Mouse (Mus musculus) spleen, embryonic (tissue): ENCODE measurements around the gene Rgs3.

Source experiments
- CTCF ChIA-PET: fragments of 350-600 bp; sonication (Branson Sonifier 250); formaldehyde crosslinking; loops from one replicate; lab custom pipeline; 2022; lab: Charles Lee

The Rgs3 gene

GRCm38 (mm10) chr4:62682371-62682770, 122.7 kb downstream of the Rgs3 start:
- CTCF ChIA-PET = no interaction called here

GRCm38 (mm10) chr4:62683148-62683547, 123.5 kb downstream of the Rgs3 start:
- CTCF ChIA-PET = interaction anchor here (1.2 kb wide), 1 partner anchor 14 kb away, joined by 3 read pairs; no protein-coding TSS in a partner anchor

- CTCF ChIA-PET = no interaction called here
Observed at GRCm38 (mm10) chr4:62684351-62684750, 124.7 kb downstream of the Rgs3 start.

- CTCF ChIA-PET = no interaction called here
Observed at GRCm38 (mm10) chr4:62685268-62685667, 125.6 kb downstream of the Rgs3 start.

GRCm38 (mm10) chr4:62686769-62687168, 127.1 kb downstream of the Rgs3 start:
- CTCF ChIA-PET = no interaction called here

GRCm38 (mm10) chr4:62688142-62688541, 128.5 kb downstream of the Rgs3 start:
- CTCF ChIA-PET = interaction anchor here (0.6 kb wide), 1 partner anchor 23 kb away, joined by 3 read pairs; no protein-coding TSS in a partner anchor

- CTCF ChIA-PET = interaction anchor here (1.3 kb wide), 1 partner anchor 224 kb away, joined by 3 read pairs; no protein-coding TSS in a partner anchor
Observed at GRCm38 (mm10) chr4:62690997-62691396, 131.3 kb downstream of the Rgs3 start.

GRCm38 (mm10) chr4:62691625-62692024, 132.0 kb downstream of the Rgs3 start:
- CTCF ChIA-PET = interaction anchor here (1.2 to 1.3 kb wide), 2 partner anchors 130 to 224 kb away, joined by 3 to 4 read pairs; no protein-coding TSS in a partner anchor

GRCm38 (mm10) chr4:62693839-62694238, 134.2 kb downstream of the Rgs3 start:
- CTCF ChIA-PET = no interaction called here

- CTCF ChIA-PET = interaction anchor here (0.6 kb wide), 1 partner anchor 160 kb away, joined by 3 read pairs; no protein-coding TSS in a partner anchor
Observed at GRCm38 (mm10) chr4:62694703-62695439, 135.2 kb downstream of the Rgs3 start.

- CTCF ChIA-PET = interaction anchor here (0.5 to 1.4 kb wide), 4 partner anchors 56 to 161 kb away, joined by 3 to 5 read pairs (median 3); no protein-coding TSS in a partner anchor
Observed at GRCm38 (mm10) chr4:62695523-62695922, 135.9 kb downstream of the Rgs3 start.

- CTCF ChIA-PET = interaction anchor here (0.5 to 1.4 kb wide), 6 partner anchors 41 to 137 kb away, joined by 3 to 10 read pairs (median 3); no protein-coding TSS in a partner anchor
Observed at GRCm38 (mm10) chr4:62695946-62696345, 136.3 kb downstream of the Rgs3 start.

GRCm38 (mm10) chr4:62696699-62697404, 137.2 kb downstream of the Rgs3 start:
- CTCF ChIA-PET = interaction anchor here (0.5 to 1.4 kb wide), 7 partner anchors 13 to 111 kb away, joined by 3 to 10 read pairs (median 3); no protein-coding TSS in a partner anchor

GRCm38 (mm10) chr4:62697469-62697868, 137.8 kb downstream of the Rgs3 start:
- CTCF ChIA-PET = interaction anchor here (0.9 to 1.2 kb wide), 5 partner anchors 10 to 136 kb away, joined by 3 to 4 read pairs (median 3); no protein-coding TSS in a partner anchor

GRCm38 (mm10) chr4:62698521-62698920, 138.9 kb downstream of the Rgs3 start:
- CTCF ChIA-PET = interaction anchor here (0.6 to 1.4 kb wide), 3 partner anchors 66 to 1278 kb away, joined by 3 to 6 read pairs (median 3); no protein-coding TSS in a partner anchor

GRCm38 (mm10) chr4:62699191-62699812, 139.7 kb downstream of the Rgs3 start:
- CTCF ChIA-PET = interaction anchor here (0.6 to 1.4 kb wide), 3 partner anchors 65 to 1277 kb away, joined by 3 to 6 read pairs (median 3); no protein-coding TSS in a partner anchor

- CTCF ChIA-PET = no interaction called here
Observed at GRCm38 (mm10) chr4:62700426-62700825, 140.8 kb downstream of the Rgs3 start.

GRCm38 (mm10) chr4:62703151-62703550, 143.5 kb downstream of the Rgs3 start:
- CTCF ChIA-PET = no interaction called here

GRCm38 (mm10) chr4:62704204-62704603, 144.6 kb downstream of the Rgs3 start:
- CTCF ChIA-PET = no interaction called here

GRCm38 (mm10) chr4:62705013-62705412, 145.4 kb downstream of the Rgs3 start:
- CTCF ChIA-PET = no interaction called here

- CTCF ChIA-PET = no interaction called here
Observed at GRCm38 (mm10) chr4:62705749-62706148, 146.1 kb downstream of the Rgs3 start.
